Mouse (Mus musculus): ENCODE measurements around the gene Nup133. TPM values are rescaled to one million over a fixed set of nuclear protein-coding genes. Genes with fewer than 3 reads are reported as not detected.

Gene Nup133
- polyA plus RNA-seq, 1 experiment from 2014 or later: 18.3 TPM

- no peaks in the 10 kb centered on the region for H3K36me3 ChIP-seq (ENCODE audit: control insufficient read depth, insufficient read depth, low read length)
- peaks cover 13% of the 10 kb centered on the region for H3K4me1 ChIP-seq (ENCODE audit: control insufficient read depth, insufficient read depth, low read depth, low read length)
- H3K9me3 ChIP-seq (ENCODE audit: control insufficient read depth, low read length): no peaks in the 10 kb centered on the region
- H3K27ac ChIP-seq (ENCODE audit: low read depth, low read length): peak overlapping the region; percentile 29; the same call in 1 of the 2 replicates
- under 1% methylated on average over 44 of the region's 48 CpGs for WGBS
- peak overlapping the region; percentile 88 for H3K9ac ChIP-seq (ENCODE audit: low read depth, low read length)
- H3K4me2 ChIP-seq (ENCODE audit: low read length): peak overlapping the region; percentile 74
- peak overlapping the region; percentile 88 for H3K4me3 ChIP-seq (ENCODE audit: low read length)
- ATAC-seq: no peak; the same call in 1 of the 2 replicates
- H3K27me3 ChIP-seq (replicated peaks; ENCODE audit: control insufficient read depth, insufficient read depth, low read length): no peaks in the 10 kb centered on the region
These were observed 33.3 kb upstream of the Nup133 start for GRCm38 (mm10) chr8:123982291-123982793.

- no peak for ATAC-seq
- no peak overlapping the region for H3K27ac ChIP-seq (ENCODE audit: low read depth, low read length)
- H3K9ac ChIP-seq (ENCODE audit: low read depth, low read length): peak overlapping the region; percentile 44
These were observed 32.6 kb upstream of the Nup133 start for GRCm38 (mm10) chr8:123981674-123982073.

GRCm38 (mm10) chr8:123980239-123980638 is 31.2 kb upstream of the Nup133 start:
- H3K4me3 ChIP-seq (ENCODE audit: low read length): no peak overlapping the region
- no peak for ATAC-seq
- peaks cover 13% of the 10 kb centered on the region for H3K4me1 ChIP-seq (ENCODE audit: control insufficient read depth, insufficient read depth, low read depth, low read length)
- H3K36me3 ChIP-seq (ENCODE audit: control insufficient read depth, insufficient read depth, low read length): no peaks in the 10 kb centered on the region
- no peaks in the 10 kb centered on the region for H3K27me3 ChIP-seq (replicated peaks; ENCODE audit: control insufficient read depth, insufficient read depth, low read length)
- no peak overlapping the region for H3K4me2 ChIP-seq (ENCODE audit: low read length)
- H3K9me3 ChIP-seq (ENCODE audit: control insufficient read depth, low read length): no peaks in the 10 kb centered on the region
- 81% methylated on average over 4 of the region's 4 CpGs for WGBS
- 0 out of 2 replicates have a peak overlapping the region, but pooled peaks have one; percentile 15 for H3K9ac ChIP-seq (ENCODE audit: low read depth, low read length)
- H3K27ac ChIP-seq (ENCODE audit: low read depth, low read length): no peak overlapping the region

More at GRCm38 (mm10) chr8:123981674-123982073, 32.6 kb upstream of the Nup133 start:
- WGBS: 42% methylated on average over 4 of the region's 4 CpGs
- Histone ChIP-seq H3K36me3 (ENCODE audit: control insufficient read depth, insufficient read depth, low read length) (no peaks in the 10 kb centered on the region), H3K4me2 (ENCODE audit: low read length) (peak overlapping the region; percentile 74), H3K27me3 (replicated peaks; ENCODE audit: control insufficient read depth, insufficient read depth, low read length) (no peaks in the 10 kb centered on the region), H3K4me1 (ENCODE audit: control insufficient read depth, insufficient read depth, low read depth, low read length) (peaks cover 13% of the 10 kb centered on the region), H3K9me3 (ENCODE audit: control insufficient read depth, low read length) (no peaks in the 10 kb centered on the region), H3K4me3 (ENCODE audit: low read length) (peak overlapping the region; percentile 88)

GRCm38 (mm10) chr8:123978926-123979325 is 29.9 kb upstream of the Nup133 start:
- H3K4me3 ChIP-seq (ENCODE audit: low read length): no peak overlapping the region
- WGBS: 77% methylated on average over 8 of the region's 8 CpGs
- H3K4me2 ChIP-seq (ENCODE audit: low read length): no peak overlapping the region
- H3K36me3 ChIP-seq (ENCODE audit: control insufficient read depth, insufficient read depth, low read length): no peaks in the 10 kb centered on the region
- H3K9me3 ChIP-seq (ENCODE audit: control insufficient read depth, low read length): no peaks in the 10 kb centered on the region
- no peak overlapping the region for H3K27ac ChIP-seq (ENCODE audit: low read depth, low read length)
- H3K27me3 ChIP-seq (replicated peaks; ENCODE audit: control insufficient read depth, insufficient read depth, low read length): no peaks in the 10 kb centered on the region
- ATAC-seq: no peak
- peaks cover 13% of the 10 kb centered on the region for H3K4me1 ChIP-seq (ENCODE audit: control insufficient read depth, insufficient read depth, low read depth, low read length)
- H3K9ac ChIP-seq (ENCODE audit: low read depth, low read length): no peak overlapping the region

DNA sequence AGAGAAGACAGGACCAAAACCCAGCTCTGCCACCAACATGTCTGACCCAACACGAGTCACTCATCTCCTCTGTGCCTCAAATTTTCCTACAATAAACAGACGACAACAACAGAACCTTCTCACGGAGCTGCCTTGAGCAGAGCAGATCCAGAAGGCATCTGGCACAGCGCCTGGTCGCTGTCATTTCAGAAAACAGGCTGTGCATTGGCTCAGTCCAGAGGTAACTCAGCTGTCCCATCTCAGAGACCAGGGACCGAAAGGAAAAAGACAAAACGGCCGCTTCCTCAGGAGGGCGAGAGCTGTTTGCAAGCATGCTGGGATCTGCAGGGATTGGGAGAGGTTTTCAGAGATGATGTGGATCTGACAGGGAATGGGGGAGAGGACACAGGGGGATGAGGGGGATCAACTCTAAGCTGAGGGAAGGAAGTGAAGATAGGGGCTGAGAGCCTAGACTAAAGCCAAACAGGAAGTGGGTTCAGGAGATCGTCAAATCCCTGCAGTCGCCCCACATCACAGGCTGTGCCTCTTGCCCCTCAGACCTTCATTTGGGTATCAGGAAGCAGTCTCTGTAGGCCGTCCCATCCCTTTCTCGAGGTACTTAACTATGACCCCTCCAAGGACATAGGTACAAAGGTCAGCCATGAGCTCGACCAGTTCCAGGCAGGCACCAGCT is 29.2 kb upstream of the Nup133 start:
- Histone ChIP-seq H3K27me3 (replicated peaks; ENCODE audit: control insufficient read depth, insufficient read depth, low read length) (no peaks in the 10 kb centered on the region), H3K9ac (ENCODE audit: low read depth, low read length) (no peak overlapping the region), H3K36me3 (ENCODE audit: control insufficient read depth, insufficient read depth, low read length) (no peaks in the 10 kb centered on the region), H3K4me3 (ENCODE audit: low read length) (no peak overlapping the region), H3K27ac (ENCODE audit: low read depth, low read length) (no peak overlapping the region), H3K9me3 (ENCODE audit: control insufficient read depth, low read length) (no peaks in the 10 kb centered on the region), H3K4me1 (ENCODE audit: control insufficient read depth, insufficient read depth, low read depth, low read length) (peaks cover 13% of the 10 kb centered on the region), H3K4me2 (ENCODE audit: low read length) (no peak overlapping the region)
- WGBS: 70% methylated on average over 14 of the region's 14 CpGs
- no peak for ATAC-seq

- no peak overlapping the region for H3K9ac ChIP-seq (ENCODE audit: low read depth, low read length)
These were observed 28.4 kb upstream of the Nup133 start for GRCm38 (mm10) chr8:123977499-123977898.

GRCm38 (mm10) chr8:123973495-123973894 is 24.4 kb upstream of the Nup133 start:
- Histone ChIP-seq H3K36me3 (ENCODE audit: control insufficient read depth, insufficient read depth, low read length) (no peaks in the 10 kb centered on the region; the same call in none of the 2 replicates), H3K9ac (ENCODE audit: low read depth, low read length) (no peak overlapping the region), H3K4me2 (ENCODE audit: low read length) (no peak overlapping the region), H3K27me3 (replicated peaks; ENCODE audit: control insufficient read depth, insufficient read depth, low read length) (no peaks in the 10 kb centered on the region), H3K4me3 (ENCODE audit: low read length) (no peak overlapping the region), H3K27ac (ENCODE audit: low read depth, low read length) (no peak overlapping the region), H3K9me3 (ENCODE audit: control insufficient read depth, low read length) (no peaks in the 10 kb centered on the region), H3K4me1 (ENCODE audit: control insufficient read depth, insufficient read depth, low read depth, low read length) (no peaks in the 10 kb centered on the region)
- WGBS: 64% methylated on average over 1 of the region's 1 CpGs
- no peak for ATAC-seq

More at GRCm38 (mm10) chr8:123977499-123977898, 28.4 kb upstream of the Nup133 start:
- Histone ChIP-seq H3K9me3 (ENCODE audit: control insufficient read depth, low read length) (no peaks in the 10 kb centered on the region), H3K27ac (ENCODE audit: low read depth, low read length) (no peak overlapping the region), H3K4me3 (ENCODE audit: low read length) (no peak overlapping the region), H3K4me2 (ENCODE audit: low read length) (no peak overlapping the region), H3K36me3 (ENCODE audit: control insufficient read depth, insufficient read depth, low read length) (no peaks in the 10 kb centered on the region), H3K4me1 (ENCODE audit: control insufficient read depth, insufficient read depth, low read depth, low read length) (peaks cover 13% of the 10 kb centered on the region), H3K27me3 (replicated peaks; ENCODE audit: control insufficient read depth, insufficient read depth, low read length) (no peaks in the 10 kb centered on the region)
- WGBS: 84% methylated on average over 4 of the region's 4 CpGs
- no peak for ATAC-seq

GRCm38 (mm10) chr8:123966896-123967295 is 17.8 kb upstream of the Nup133 start:
- WGBS: 62% methylated on average over 2 of the region's 2 CpGs
- H3K4me3 ChIP-seq (ENCODE audit: low read length): no peak overlapping the region
- H3K27me3 ChIP-seq (replicated peaks; ENCODE audit: control insufficient read depth, insufficient read depth, low read length): no peaks in the 10 kb centered on the region
- H3K9me3 ChIP-seq (ENCODE audit: control insufficient read depth, low read length): no peaks in the 10 kb centered on the region
- H3K36me3 ChIP-seq (ENCODE audit: control insufficient read depth, insufficient read depth, low read length): peaks cover 8% of the 10 kb centered on the region
- H3K4me2 ChIP-seq (ENCODE audit: low read length): no peak overlapping the region
- ATAC-seq: no peak
- H3K9ac ChIP-seq (ENCODE audit: low read depth, low read length): no peak overlapping the region
- no peaks in the 10 kb centered on the region for H3K4me1 ChIP-seq (ENCODE audit: control insufficient read depth, insufficient read depth, low read depth, low read length)
- H3K27ac ChIP-seq (ENCODE audit: low read depth, low read length): no peak overlapping the region

- Histone ChIP-seq H3K9me3 (ENCODE audit: control insufficient read depth, low read length) (no peaks in the 10 kb centered on the region), H3K4me3 (ENCODE audit: low read length) (no peak overlapping the region), H3K9ac (ENCODE audit: low read depth, low read length) (no peak overlapping the region), H3K4me2 (ENCODE audit: low read length) (no peak overlapping the region), H3K36me3 (ENCODE audit: control insufficient read depth, insufficient read depth, low read length) (peaks cover 28% of the 10 kb centered on the region), H3K27me3 (replicated peaks; ENCODE audit: control insufficient read depth, insufficient read depth, low read length) (no peaks in the 10 kb centered on the region), H3K4me1 (ENCODE audit: control insufficient read depth, insufficient read depth, low read depth, low read length) (no peaks in the 10 kb centered on the region), H3K27ac (ENCODE audit: low read depth, low read length) (no peak overlapping the region)
- no peak for ATAC-seq
- WGBS: 80% methylated on average over 1 of the region's 1 CpGs
These were observed 12.3 kb upstream of the Nup133 start for GRCm38 (mm10) chr8:123961371-123961770.
